In genomic region chr1:37436419-37436818, GRCm38 (mm10) we compare ENCODE assay signal across 29 mouse cellular contexts. TPM values are rescaled to one million over a fixed set of nuclear protein-coding genes. Genes with fewer than 3 reads are reported as not detected.
A peak's percentile ranks its signal among the peaks of the same experiment; 100 is the strongest.
DNase-seq lines count a peak whose midpoint lies in the region; ATAC-seq lines count a peak whose summit lies in the region.
"Had no signal": no experiment of that assay in that cellular context is flagged by ENCODE, and none has a peak within 500 bp of the region (broad histone marks: within the 10 kb centered on the region; RNA-seq: fewer than 3 reads in every experiment).

No protein-coding gene starts in this region.

- intact Hi-C loops in heart, postnatal 36 days (cut with DNase I) = loop anchor here (10.0 kb wide), 1 partner anchor 428 kb away; the partner anchor contains the start of gene Tsga10

- peaks cover 22% of the 10 kb centered on the region for H3K36me3 ChIP-seq in intestine, embryonic 16.5 days (ENCODE audit: control insufficient read depth, insufficient read depth, low read length)
- peaks cover 88% of the 10 kb centered on the region for H3K36me3 ChIP-seq in liver, embryonic 13.5 days

- H3K27me3 ChIP-seq in intestine, embryonic 16.5 days (replicated peaks; ENCODE audit: control insufficient read depth, insufficient read depth, low read length) = no peaks in the 10 kb centered on the region
- H3K27me3 ChIP-seq in liver, embryonic 13.5 days = no peaks in the 10 kb centered on the region
- H3K27me3 ChIP-seq: CH12.LX; embryonic facial prominence, embryonic 12.5 days; forebrain, embryonic 13.5 days; hindbrain, embryonic 13.5 days; kidney, embryonic 15.5 days; limb, embryonic 12.5 days; neural tube, embryonic 12.5 days had no signal

- H3K9ac ChIP-seq in intestine, embryonic 16.5 days (ENCODE audit: low read depth, low read length) = no peak overlapping the region
- peak overlapping the region; percentile 56 for H3K9ac ChIP-seq in liver, embryonic 13.5 days
- H3K9ac ChIP-seq: embryonic facial prominence, embryonic 12.5 days; forebrain, embryonic 13.5 days; hindbrain, embryonic 13.5 days; kidney, embryonic 15.5 days; limb, embryonic 12.5 days; neural tube, embryonic 12.5 days had no signal

- no peak overlapping the region for H3K4me3 ChIP-seq in intestine, embryonic 16.5 days (ENCODE audit: low read length)
- peak overlapping the region; percentile 10; the same call in 1 of the 2 replicates for H3K4me3 ChIP-seq in liver, embryonic 13.5 days (replicated peaks)
- H3K4me3 ChIP-seq: embryonic facial prominence, embryonic 12.5 days; forebrain, embryonic 13.5 days; hindbrain, embryonic 13.5 days; kidney, embryonic 15.5 days; limb, embryonic 12.5 days; myocyte; neural tube, embryonic 12.5 days had no signal

- peaks cover 1% of the 10 kb centered on the region; the same call in 1 of the 2 replicates for H3K4me1 ChIP-seq in intestine, embryonic 16.5 days (ENCODE audit: control insufficient read depth, insufficient read depth, low read length)
- peaks cover 53% of the 10 kb centered on the region for H3K4me1 ChIP-seq in liver, embryonic 13.5 days (replicated peaks)

- H3K9me3 ChIP-seq in intestine, embryonic 16.5 days (ENCODE audit: control insufficient read depth, low read length) = no peaks in the 10 kb centered on the region
- no peaks in the 10 kb centered on the region for H3K9me3 ChIP-seq in liver, embryonic 13.5 days (replicated peaks)
- H3K9me3 ChIP-seq: embryonic facial prominence, embryonic 12.5 days; forebrain, embryonic 13.5 days; hindbrain, embryonic 13.5 days; kidney, embryonic 15.5 days; limb, embryonic 12.5 days; neural tube, embryonic 12.5 days had no signal

- no peak overlapping the region for H3K4me2 ChIP-seq in intestine, embryonic 16.5 days (ENCODE audit: low read depth, low read length)
- peak overlapping the region; percentile 49 for H3K4me2 ChIP-seq in liver, embryonic 13.5 days
- H3K4me2 ChIP-seq: embryonic facial prominence, embryonic 12.5 days; forebrain, embryonic 13.5 days; hindbrain, embryonic 13.5 days; kidney, embryonic 15.5 days; limb, embryonic 12.5 days; midbrain, embryonic 11.5 days; neural tube, embryonic 12.5 days had no signal

- ATAC-seq in intestine, embryonic 16.5 days = peak; percentile 9; the same call in 1 of the 2 replicates
- peak; percentile 94 for ATAC-seq in liver, embryonic 13.5 days (ENCODE audit: low read depth)
- ATAC-seq in megakaryocyte progenitor cell, adult 5-6 weeks (replicated peaks; ENCODE audit: poor library complexity) = peak; percentile 76
- ATAC-seq: activated CD4-positive, CD25-positive, alpha-beta regulatory T cell, adult 4 months; forebrain, embryonic 13.5 days; lung, postnatal 0 days; midbrain, embryonic 16.5 days had no signal

- DNase-seq in c-Kit-positive CD71-positive TER-119-positive erythroid progenitor cells, embryonic 14.5 days (ENCODE audit: low spot score) = peak; percentile 60
- peak; percentile 54 for DNase-seq in liver, embryonic 13.5 days
- no peak for DNase-seq in yolk sac, embryonic 10.5 days (ENCODE audit: low spot score)
- DNase-seq in heart, postnatal 36 days = no peak
- no peak for DNase-seq in spleen, adult 18-20 months
- DNase-seq: adrenal gland, adult 2 months; adrenal gland, postnatal 36 days; cerebellum, adult 2 months; cerebellum, postnatal 14 days; gastrocnemius, postnatal 10 days; kidney, adult 18-20 months; kidney, postnatal 25 days; lung, adult 18-20 months; right cerebral cortex, adult 18-20 months; right cerebral cortex, postnatal 4 days had no signal

- no peak overlapping the region for H3K27ac ChIP-seq in intestine, embryonic 16.5 days (ENCODE audit: low read length)
- H3K27ac ChIP-seq in liver, embryonic 13.5 days = peak overlapping the region; percentile 76
- H3K27ac ChIP-seq: embryonic facial prominence, embryonic 12.5 days; forebrain, embryonic 13.5 days; hindbrain, embryonic 13.5 days; kidney, embryonic 15.5 days; limb, embryonic 12.5 days; neural tube, embryonic 12.5 days had no signal

- 90% methylated on average over 3 of the region's 3 CpGs for WGBS in intestine, embryonic 16.5 days
- 54% methylated on average over 3 of the region's 3 CpGs for WGBS in liver, embryonic 13.5 days (ENCODE audit: insufficient replicate concordance)

RNA-seq across cellular contexts. Expression of gene Unc50, which starts 6.5 kb away (rescaled TPM):
- 121 and 131 TPM in 2 replicates for polyA plus RNA-seq in intestine, embryonic 16.5 days (2015; fragmentation: Nextera tagmentation; extraction: Ambion mirVana)
- polyA plus RNA-seq in liver, embryonic 13.5 days (2015; fragmentation: Nextera tagmentation; extraction: Ambion mirVana) = 86.7 and 87.2 TPM in 2 replicates
- total RNA-seq in megakaryocyte progenitor cell, adult 5-6 weeks (2015) = 79.2 and 90.5 TPM in 2 replicates
- total RNA-seq in megakaryocyte progenitor cell, adult 5-6 weeks (2017) = 51.2 and 55.2 TPM in 2 replicates
- total RNA-seq in heart, postnatal 36 days (2021) = 10 to 100 TPM; 29.5 to 30.3 TPM

RNA-seq across cellular contexts. Expression of gene Coa5, which starts 6.5 kb away (rescaled TPM):
- 63.8 and 65.9 TPM in 2 replicates for polyA plus RNA-seq in intestine, embryonic 16.5 days (2015; fragmentation: Nextera tagmentation; extraction: Ambion mirVana)
- polyA plus RNA-seq in liver, embryonic 13.5 days (2015; fragmentation: Nextera tagmentation; extraction: Ambion mirVana) = 36.8 and 45.2 TPM in 2 replicates
- 84.4 and 88.5 TPM in 2 replicates for total RNA-seq in megakaryocyte progenitor cell, adult 5-6 weeks (2015)
- 61.6 and 68.1 TPM in 2 replicates for total RNA-seq in megakaryocyte progenitor cell, adult 5-6 weeks (2017)
- 100 to 1,000 TPM in 1 of 2 experiments, 10 to 100 TPM in 1; 88.1 to 111 TPM for total RNA-seq in heart, postnatal 36 days (2021)

Comparison
In these comparisons a context has a peak if more than half of its experiments do, and no peak if none do; other contexts are left out.
1. DNase-seq: peak in c-Kit-positive CD71-positive TER-119-positive erythroid progenitor cells, embryonic 14.5 days (single experiment) and liver, embryonic 13.5 days (single experiment); none in yolk sac, embryonic 10.5 days (single experiment), heart, postnatal 36 days (0 of 2) and spleen, adult 18-20 months (0 of 2).
2. ATAC-seq: peak in every context shown above with its lines; median percentile 94 in liver, embryonic 13.5 days; 76 in megakaryocyte progenitor cell, adult 5-6 weeks; 9 in intestine, embryonic 16.5 days.